Mouse (Mus musculus) kidney, adult 2 months (tissue): ENCODE results near the gene Vash1.

Source experiments
- CTCF ChIP-seq: fragments of 200-500 bp; conservative IDR thresholded peaks from 2 replicates; pipeline ENCODE4 v1.5.1; 2011; ENCODE audit warnings: low read depth, mild to moderate bottlenecking, control low read depth, low read length, moderate library complexity, mixed read lengths; ENCODE audit not compliant: insufficient read depth, insufficient read length
- POLR2A ChIP-seq: fragments of 200-500 bp; IDR thresholded peaks from one replicate; pipeline ENCODE4 v1.6.1; 2011; ENCODE audit warnings: low read depth, low read length, control low read depth

GRCm38 (mm10) chr12:86694441-86694840 is 15.9 kb downstream of the Vash1 start:
- TF ChIP-seq CTCF (no peak), POLR2A (no peak)
